Mouse (Mus musculus) C2C12 (cell line): ENCODE data around the gene Pianp.

Experiments used
- CEBPB ChIP-seq: IDR thresholded peaks from one replicate; pipeline ENCODE4 v1.6.1; 2011; ENCODE audit warnings: low read depth, mild to moderate bottlenecking, control low read depth, moderate library complexity
- CTCF ChIP-seq: IDR thresholded peaks from one replicate; pipeline ENCODE4 v1.5.1; 2011; ENCODE audit not compliant: control insufficient read depth, insufficient read depth, insufficient read length
- FOSL1 ChIP-seq: IDR thresholded peaks from one replicate; pipeline ENCODE4 v1.8.0; 2011; ENCODE audit warnings: mild to moderate bottlenecking, low read length; ENCODE audit not compliant: poor library complexity, insufficient read depth, severe bottlenecking
- MAX ChIP-seq: IDR thresholded peaks from one replicate; pipeline ENCODE4 v1.6.1; 2011; ENCODE audit warnings: mild to moderate bottlenecking, control low read depth
- MYOD1 ChIP-seq: IDR thresholded peaks from one replicate; pipeline ENCODE4 v1.6.1; 2011; ENCODE audit warnings: low read depth; ENCODE audit not compliant: control insufficient read depth, insufficient read length
- MYOG ChIP-seq: IDR thresholded peaks from one replicate; pipeline ENCODE4 v1.6.1; 2011; ENCODE audit not compliant: control insufficient read depth, insufficient read length; ENCODE audit errors: extremely low read depth
- USF1 ChIP-seq: IDR thresholded peaks from one replicate; pipeline ENCODE4 v1.6.1; 2011; ENCODE audit warnings: low read depth, mild to moderate bottlenecking, control low read depth, moderate library complexity

DNA sequence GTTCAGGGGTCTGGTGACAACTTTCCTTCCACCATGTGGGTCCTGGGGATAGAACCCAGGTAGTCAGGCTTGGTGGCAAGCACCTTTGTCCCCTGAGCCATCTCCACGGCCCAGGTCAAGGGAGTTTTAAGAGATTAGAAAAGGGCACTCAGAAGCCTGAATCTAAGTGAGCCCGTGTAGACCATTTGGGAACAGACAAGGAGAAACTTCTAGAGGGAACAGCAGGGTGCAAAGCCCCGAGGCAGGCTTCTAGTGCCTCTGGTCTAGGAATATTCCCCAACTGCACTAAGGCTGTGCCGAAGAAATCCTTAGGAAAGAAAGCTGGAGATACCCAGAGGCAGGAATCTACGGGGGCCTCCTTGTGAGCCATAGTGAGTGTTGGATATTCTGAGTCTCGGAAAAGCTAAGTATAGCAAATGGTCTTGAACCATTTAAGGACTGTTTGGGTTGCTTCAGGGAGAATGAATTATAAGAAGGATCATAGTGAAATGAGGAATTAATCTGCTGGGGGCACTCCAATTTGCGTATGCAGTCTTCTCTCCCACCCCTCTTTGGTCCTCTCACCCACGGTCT is 577 bp upstream of the Pianp start:
- TF ChIP-seq CTCF = no peak
- TF ChIP-seq MYOG = no peak
- TF ChIP-seq FOSL1 = no peak
- no peak for TF ChIP-seq MYOD1
- TF ChIP-seq MAX = no peak
- no peak for TF ChIP-seq USF1
- no peak for TF ChIP-seq CEBPB
